Mouse (Mus musculus) 3134 (cell line): ENCODE results near the gene Otud1.
A peak's percentile ranks its signal among the peaks of the same experiment; 100 is the strongest.

Experiments
- DNase-seq: peaks from one replicate; pipeline ENCODE4 v3.0.0-alpha.2; 2011; ENCODE audit warnings: low spot score; ENCODE audit not compliant: insufficient read length; ENCODE audit errors: extremely low read depth

Gene Otud1

GRCm38 (mm10) chr2:19657158-19657874, at the start of gene Otud1:
Otud1 (plus strand) TSS chr2:19657752.
- peak; percentile 96 for DNase-seq

- no peak for DNase-seq
Observed at GRCm38 (mm10) chr2:19607852-19608251, 49.7 kb upstream of the Otud1 start.

- no peak for DNase-seq
Observed at GRCm38 (mm10) chr2:19608410-19609073, 49.0 kb upstream of the Otud1 start.

GRCm38 (mm10) chr2:19622041-19622440, 35.5 kb upstream of the Otud1 start:
- DNase-seq: no peak

GRCm38 (mm10) chr2:19627044-19627443, 30.5 kb upstream of the Otud1 start:
- no peak for DNase-seq

- no peak for DNase-seq
Observed at GRCm38 (mm10) chr2:19627920-19628608, 29.5 kb upstream of the Otud1 start.

- DNase-seq: no peak
Observed at GRCm38 (mm10) chr2:19630544-19630943, 27.0 kb upstream of the Otud1 start.

GRCm38 (mm10) chr2:19633406-19633920, 24.1 kb upstream of the Otud1 start:
- peak; percentile 35 for DNase-seq

- DNase-seq: no peak
Observed at GRCm38 (mm10) chr2:19645182-19645581, 12.4 kb upstream of the Otud1 start.

- DNase-seq: no peak
Observed at GRCm38 (mm10) chr2:19646144-19646543, 11.4 kb upstream of the Otud1 start.

- DNase-seq: peak; percentile 50
Observed at GRCm38 (mm10) chr2:19646910-19647309, 10.6 kb upstream of the Otud1 start.

GRCm38 (mm10) chr2:19656436-19656835, 1.1 kb upstream of the Otud1 start:
- DNase-seq: no peak

GRCm38 (mm10) chr2:19657881-19658589, 483 bp downstream of the Otud1 start:
- DNase-seq: no peak

- DNase-seq: peak; percentile 69
Observed at GRCm38 (mm10) chr2:19658661-19659384, 1.3 kb downstream of the Otud1 start.

GRCm38 (mm10) chr2:19660875-19661274, 3.3 kb downstream of the Otud1 start:
- DNase-seq: no peak

GRCm38 (mm10) chr2:19663146-19663848, 5.7 kb downstream of the Otud1 start:
- no peak for DNase-seq

GRCm38 (mm10) chr2:19664147-19664546, 6.6 kb downstream of the Otud1 start:
- peak; percentile 46 for DNase-seq

GRCm38 (mm10) chr2:19664555-19665475, 7.3 kb downstream of the Otud1 start:
- DNase-seq: no peak
